Mouse (Mus musculus) right cerebral cortex, postnatal 14 days (tissue): ENCODE data around the gene Vtcn1.

ENCODE experiments used
- DNase-seq: peaks from one replicate; pipeline ENCODE4 v3.0.0; 2022

Gene Vtcn1

DNA sequence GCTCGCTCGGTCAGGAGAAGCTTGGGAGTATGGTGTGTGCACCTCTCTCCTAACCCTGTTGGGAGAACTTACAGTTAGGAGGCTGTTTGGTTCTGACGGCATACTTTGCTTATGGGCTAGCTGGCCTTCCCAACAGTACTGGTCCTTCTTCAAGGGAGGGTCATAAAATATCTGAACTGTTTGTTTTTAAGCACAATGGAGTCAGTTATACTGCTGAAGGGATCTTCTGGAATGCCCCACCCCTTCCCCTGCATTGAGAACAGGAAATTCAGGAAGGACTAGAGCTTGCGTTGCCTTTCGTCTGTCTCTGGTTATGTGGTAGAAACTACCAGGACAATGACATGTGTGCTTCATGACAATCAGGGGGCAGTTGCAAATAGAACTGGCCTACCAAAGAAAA, 31.9 kb downstream of the Vtcn1 start:
- no peak for DNase-seq

DNA sequence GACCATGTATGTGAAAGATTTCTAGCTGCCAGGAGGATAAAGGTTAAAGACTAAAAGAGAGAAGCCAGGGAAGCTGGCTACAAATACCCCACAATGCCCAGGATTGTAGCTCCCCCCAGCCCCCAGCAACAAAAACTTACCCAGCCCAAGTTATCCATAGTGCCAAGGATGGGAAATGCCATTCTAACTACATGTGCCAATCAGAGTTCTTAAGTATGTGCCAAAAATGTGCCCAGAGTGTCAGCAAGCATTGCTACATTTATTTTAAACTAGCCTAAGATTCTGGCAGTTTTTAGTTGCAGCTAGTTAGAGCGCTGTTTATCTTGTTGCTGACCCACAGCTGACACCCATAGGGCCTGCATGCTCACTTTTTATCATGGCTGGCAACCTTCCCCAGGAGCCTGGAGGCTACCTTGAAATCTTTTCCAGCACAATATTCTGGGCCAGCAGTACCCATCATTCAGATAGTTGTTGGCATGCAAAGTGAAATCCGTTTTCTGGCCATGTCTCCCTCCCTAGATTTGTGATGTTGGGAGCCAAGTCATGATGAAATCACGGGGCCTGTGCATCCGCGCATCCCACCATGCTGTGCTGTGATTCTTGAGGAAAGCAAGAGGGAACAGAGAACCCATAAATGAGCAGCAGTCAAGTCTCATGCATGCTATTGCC, 33.2 kb downstream of the Vtcn1 start:
- no peak for DNase-seq

DNA sequence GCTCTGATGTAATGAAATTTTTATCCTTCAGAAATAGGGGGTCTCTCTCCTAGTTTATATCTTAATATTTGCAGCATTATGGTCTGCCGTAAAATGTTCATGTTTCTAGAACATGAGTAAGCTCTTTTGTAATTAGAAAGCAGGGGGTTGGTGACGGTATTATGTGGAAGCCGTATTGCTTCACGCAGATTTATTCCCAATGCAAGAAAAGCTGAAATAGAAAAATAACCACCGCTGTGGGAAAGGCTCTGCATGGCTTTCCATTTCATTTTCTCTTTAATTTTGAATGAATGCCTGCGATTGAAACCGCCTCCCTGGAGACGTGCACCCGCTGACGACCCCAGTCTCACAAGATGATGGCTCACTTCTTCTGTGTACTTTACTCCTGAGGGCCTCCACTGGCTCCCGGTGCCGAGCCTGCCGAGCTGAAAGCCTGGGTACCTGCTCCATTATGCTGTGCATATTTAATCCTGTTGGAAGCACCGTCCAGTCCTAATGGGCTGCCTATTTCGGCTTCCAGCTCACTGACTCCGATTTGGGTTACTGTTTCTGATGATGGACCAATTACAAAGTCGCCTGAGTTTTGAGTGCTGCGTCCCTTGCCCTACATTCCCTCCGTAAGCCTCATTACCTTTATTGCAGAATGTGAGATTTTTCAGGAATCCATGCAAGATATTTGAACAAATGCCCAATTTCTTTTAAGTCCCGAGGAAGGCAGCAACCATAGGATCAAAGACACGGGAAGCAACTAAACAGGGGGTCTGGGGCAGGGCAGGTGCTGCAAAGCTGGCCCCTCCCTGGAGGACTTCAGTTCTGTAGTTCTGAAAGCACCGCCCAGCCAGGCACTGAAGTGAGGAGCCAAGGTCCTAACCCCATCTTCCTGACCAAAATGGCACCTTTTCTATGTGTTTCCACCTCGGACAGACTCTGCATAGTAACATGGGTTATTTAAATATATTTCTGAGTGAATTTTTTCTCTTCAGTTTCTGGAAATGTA, 36.3 kb downstream of the Vtcn1 start:
- DNase-seq, result no peak

DNA sequence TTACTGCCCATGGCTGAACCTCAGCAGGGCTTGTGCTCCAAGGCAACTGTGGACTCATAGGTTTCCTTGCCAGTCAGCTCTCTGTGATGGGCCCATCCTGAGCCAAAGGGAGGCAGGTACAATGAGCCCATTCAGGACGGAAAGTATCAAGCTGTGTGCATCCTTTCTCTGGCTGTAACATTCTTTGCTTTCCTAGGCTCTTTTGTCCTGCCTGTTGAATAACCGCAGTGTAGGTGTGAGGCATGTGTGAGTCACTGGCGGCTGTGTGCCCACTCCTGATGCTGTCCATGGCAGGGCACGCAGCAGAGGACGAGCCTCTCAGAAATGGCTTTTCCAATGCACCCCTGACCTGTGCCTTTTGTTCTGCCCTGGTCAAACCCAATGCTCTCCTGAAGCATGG, 41.7 kb downstream of the Vtcn1 start:
- DNase-seq, result no peak

DNA sequence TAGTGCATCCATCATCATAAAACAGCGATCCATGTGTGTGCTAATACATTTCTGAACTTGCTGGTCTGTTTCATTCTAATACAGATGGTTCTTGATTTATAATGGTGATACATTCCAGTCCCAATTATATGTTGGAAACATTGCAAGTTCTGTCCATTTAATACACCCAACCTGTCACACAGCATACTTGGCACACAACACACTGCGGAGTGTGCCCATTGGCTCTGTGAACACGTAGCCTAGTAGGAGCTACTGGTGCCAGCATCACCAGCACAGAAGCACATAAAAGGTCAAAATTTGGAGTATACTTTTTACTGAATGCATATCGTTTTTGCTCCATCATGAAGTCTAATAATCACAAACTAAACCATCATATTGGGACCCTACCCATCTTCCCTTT, 51.8 kb downstream of the Vtcn1 start:
- no peak for DNase-seq

DNA sequence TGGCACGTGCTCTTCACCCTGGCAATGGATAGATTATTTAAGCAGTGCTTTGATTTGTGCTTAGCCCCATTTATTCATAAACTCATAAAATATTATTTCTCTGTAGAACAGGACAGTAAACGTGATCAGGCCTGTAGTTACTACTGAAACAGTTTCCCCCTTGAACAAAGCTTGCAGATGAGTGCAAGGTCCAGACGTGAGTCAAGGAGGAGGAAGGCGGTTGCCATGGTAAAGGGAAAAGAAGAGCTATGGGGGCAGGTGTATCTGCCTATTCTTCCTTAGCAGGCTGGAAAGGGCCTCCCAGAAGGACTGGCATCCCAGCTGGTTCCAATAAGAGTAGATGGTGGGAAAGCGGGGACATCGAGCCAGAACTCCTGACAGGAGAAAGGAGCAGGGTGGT, 56.1 kb downstream of the Vtcn1 start:
- DNase-seq, result no peak

DNA sequence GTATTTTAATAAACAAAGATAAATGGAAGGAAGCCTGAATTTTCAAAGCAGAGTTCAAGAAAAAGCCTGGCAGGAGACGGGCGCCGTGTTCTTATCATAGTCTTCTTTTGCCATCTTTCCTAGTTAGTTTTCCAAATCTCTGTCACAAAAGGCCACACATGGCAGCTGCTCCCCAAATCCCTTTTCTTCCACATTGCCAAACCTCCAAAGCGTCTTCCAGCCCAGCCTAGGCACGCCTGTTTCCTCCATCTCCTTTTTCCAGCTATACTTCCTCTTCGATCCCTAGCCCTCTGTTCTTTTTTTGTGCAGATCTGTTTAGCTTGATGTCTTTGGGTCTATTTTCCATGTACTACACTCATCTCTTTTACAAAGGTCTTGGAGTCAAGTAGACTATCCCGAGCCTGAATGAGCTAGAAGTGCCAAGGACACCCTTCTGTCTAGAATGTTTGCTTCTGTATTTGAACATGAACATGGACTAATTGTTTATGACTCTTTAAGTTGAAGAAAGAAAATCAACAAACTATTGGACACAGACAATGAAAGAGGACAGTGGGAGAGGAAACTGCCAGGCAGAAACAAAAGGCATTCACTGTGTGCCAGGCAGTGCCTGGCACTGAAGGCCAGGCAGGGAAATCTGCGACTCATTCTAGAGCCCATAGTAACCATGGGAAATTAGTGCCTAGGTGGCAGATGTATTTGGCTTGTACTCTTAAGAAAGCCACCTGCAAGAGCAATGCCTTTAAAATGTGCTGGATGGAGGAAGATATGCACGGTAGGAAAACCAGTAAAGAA, 56.8 kb downstream of the Vtcn1 start:
- DNase-seq, result no peak

DNA sequence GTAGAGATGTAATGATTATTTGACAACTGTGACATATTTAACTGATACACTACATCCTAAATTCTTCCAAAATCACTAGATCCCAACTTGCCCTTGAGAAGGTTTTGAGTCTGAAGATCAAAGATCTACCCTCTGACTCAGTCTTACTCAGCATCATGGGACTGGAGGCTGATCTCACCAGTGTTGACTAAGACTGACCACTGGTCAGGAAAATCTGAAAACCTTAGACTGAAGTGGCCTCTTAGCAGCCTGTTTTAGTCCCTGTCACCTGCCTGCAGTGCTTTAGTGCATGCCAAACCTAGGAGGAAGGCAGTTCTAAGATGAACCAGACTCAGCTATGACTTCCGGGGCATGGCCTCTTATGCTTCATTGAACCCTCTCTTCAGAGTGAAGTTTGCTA, 64.0 kb downstream of the Vtcn1 start:
- no peak for DNase-seq

DNA sequence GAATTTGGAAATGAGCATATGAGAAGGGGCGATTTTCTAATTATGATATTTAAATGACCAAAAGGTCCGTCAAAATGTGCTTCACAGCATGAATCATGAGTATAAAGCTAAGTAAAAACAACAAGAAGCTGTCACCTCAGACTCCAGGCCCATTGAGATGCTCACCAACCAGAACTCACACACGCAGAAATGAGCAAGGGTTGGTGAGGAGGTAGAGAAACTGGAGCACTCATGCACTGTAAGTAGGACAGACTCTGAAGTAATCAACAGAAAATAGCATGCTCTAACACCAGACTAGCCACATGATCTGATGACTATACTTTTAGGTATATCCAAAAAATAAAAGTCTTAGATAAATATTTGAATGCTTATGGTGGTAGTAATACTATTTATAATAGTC, 65.1 kb downstream of the Vtcn1 start:
- no peak for DNase-seq

DNA sequence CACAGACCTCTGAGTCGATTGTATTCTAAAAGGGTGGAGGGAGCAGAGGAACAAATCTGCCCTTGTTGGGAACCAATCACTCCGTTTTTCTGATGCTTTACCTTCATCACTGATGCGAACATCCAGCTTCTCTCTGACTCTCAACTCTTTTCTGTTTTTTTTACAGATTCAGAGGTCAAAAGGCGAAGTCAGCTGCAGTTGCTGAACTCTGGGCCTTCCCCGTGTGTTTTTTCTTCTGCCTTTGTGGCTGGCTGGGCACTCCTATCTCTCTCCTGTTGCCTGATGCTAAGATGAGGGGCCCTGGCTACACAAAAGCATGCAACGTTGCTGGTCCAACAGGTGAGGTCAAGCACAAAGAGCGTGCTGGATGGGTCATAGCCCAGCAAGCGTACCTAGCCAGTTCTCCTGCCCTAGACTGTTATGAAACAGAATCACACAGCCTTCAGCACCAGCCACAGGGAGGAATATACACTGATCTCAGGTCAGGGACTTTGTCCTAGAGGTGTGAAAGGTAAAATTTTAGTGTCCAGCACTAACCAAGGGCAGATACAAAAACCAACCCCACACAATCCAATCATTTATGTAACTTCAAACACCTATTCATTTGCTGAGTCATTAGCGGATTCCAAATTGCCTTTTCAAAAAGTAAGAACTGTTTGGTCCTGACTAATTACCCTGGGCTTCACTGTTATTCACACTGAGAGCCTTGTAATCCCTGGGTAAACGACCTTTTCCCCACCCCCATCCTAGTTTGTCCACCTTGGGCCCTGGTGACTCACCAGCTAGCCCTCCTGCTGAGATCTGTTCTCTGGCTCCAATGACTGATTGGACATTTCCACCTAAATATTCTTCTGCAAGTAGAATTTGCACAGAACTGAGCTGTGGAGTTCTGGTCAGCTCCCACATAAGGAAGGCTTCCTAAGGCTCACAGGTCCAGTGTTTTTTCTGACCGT, 67.4 kb downstream of the Vtcn1 start:
- no peak for DNase-seq

DNA sequence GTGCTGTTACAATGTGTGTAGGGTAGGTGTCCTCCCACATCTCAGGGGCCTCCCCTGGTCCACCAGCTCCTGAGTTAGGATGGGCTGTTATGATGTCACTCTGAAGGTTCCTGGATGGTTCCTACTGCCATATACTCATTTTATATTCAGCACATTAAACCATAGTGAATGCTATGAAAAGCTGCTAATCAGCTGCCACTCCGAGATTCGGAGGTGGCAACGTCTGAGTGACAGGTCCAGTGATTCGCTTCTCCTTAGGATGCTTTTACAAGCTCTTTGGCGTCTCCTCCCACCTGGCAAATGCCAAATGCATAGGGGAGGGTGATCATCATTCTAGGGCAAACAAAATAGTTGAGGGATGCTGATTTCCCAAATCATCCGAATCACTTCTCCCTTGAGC, 70.2 kb downstream of the Vtcn1 start:
- DNase-seq, result no peak

DNA sequence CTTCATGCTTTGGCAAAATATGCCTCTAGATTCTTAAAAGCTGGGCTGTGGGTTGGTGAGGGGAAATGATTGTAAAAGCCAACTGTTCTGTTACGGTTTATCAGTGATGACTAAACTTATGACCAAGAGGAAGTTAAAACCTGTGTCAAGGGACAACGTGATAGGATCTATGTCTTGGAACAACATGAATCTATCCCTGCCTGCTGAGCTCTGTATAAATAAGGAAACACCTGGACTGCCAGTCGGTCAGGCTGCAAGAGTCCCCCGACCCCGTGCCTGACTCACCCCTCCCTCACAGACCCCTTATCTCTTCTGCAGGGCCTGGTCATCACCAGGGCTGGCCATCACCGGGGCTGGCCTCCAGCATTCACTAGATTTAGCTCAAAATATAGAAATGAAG, 80.9 kb downstream of the Vtcn1 start:
- DNase-seq, result no peak

DNA sequence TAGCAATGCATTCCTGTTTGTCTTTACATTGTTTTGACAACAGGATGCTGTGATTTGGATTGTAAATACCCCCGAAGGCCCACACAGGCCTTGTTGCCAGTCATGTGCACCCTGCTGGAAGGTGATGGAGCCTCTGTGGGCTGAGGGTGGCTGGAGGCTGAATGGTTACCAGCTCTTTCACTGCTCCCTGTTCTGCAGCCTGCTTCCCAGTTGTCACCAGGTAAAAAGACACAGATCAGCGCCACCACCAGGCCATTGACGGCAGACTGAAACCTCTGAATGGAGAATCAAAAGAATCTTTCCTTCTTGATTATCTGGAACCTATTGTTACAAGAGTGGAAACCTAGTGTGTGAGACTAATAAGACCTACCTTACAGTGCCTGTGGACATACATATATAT, 81.7 kb downstream of the Vtcn1 start:
- DNase-seq, result no peak

DNA sequence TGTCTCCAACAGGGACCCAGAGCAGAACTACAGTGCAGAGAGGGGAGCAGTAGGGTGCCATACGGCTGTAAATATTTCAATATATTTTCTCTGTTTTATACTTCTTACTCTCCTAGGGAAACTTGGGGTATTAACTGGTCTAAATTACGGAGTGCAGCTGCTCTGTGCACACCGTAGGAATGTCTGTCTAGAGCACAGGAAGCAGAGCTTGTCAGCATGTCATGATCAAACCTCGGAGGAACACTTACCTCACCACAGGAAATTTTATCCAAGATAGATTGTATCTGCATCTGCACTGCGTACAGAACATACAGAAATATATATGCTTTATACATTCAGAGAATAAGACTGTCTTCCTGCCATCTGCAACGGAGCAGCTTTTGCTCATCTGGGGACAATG, 83.3 kb downstream of the Vtcn1 start:
- DNase-seq, result no peak

DNA sequence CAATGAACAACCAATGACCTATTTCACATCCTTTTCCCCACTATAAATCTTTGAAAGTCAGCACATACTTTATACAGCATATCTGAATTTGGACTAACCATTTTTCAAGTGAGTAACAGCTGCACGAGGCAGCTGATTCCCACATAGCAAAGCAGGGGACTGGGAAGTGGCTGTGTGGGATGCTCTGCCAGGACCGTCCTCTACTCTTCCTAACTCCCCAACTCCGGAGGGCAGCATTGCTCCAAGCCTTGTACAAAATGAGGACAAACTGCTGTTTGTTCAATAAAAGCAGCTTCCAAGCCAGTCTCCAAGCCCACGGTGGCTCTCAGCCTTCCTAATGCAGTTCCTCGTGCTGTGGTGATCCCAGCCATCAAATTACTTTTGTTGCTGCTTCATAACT, 85.4 kb downstream of the Vtcn1 start:
- DNase-seq, result no peak

DNA sequence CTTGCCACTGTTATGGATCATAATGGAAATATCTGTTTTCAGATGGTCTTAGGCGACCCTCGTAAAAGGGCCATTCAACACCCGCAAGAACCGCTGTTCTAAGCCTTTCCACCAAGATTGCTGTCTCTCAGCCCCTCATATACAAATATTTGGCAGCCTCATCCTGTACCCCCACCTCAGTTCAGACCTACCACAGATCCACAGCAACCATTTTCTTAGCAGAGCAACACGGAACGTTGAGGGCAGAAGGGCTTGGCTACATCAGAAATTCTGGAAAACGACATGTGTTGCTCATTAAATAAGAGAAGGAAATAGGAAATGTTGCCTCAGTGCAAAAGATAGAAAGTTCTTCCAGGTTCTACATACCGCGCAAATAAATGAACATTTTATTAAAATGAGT, 85.8 kb downstream of the Vtcn1 start:
- no peak for DNase-seq

DNA sequence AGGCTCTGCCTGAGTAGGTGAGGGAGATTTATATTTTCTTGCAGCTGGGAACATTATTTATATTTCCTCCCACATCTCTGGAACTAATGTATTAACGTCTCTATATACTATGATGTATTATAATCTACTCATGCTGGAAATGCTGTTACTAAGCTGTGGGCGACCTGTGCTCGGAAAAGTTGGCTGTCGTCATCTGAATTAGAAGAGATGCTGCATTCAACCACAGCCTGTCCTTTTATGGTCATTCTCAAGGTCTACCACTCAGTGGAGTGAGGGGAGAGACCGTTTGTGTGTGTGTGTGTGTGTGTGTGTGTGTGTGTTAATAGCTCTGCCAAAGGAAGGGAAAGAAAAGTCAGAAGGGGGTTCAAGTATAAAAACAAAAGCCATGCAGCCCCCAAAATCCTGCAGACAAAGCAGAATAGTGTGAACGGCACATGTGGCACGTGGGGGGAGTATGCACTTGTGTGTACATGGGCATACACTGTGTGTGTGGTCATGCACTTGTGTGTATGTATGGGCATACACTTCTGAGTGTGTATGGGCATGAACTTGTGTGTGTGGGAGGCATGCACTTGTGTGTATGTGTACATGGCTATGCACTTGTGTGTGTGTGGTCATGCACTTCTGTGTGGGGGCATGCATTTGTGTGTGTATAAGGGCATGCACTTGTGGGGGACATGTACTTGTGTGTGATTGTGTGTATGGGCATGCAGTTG, 86.4 kb downstream of the Vtcn1 start:
- DNase-seq, result no peak

DNA sequence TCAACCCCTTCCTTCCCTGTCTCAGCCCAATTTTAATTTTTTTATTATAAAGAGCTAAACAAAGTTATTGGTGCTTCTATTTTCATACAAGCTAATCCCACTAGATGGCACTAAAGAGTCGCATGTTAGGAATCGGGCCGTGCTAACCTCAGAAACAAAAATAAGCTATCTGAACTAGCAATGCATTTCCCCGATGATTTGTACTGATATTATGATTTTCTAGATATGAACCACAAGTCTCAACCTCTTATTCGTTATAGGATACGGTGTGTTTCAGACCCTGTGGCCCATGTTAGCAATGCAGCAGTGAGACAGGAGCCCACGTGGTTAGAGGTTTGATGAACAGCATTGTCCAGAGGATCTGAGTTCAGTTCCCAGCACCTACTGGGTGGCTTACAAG, 91.6 kb downstream of the Vtcn1 start:
- DNase-seq, result no peak

DNA sequence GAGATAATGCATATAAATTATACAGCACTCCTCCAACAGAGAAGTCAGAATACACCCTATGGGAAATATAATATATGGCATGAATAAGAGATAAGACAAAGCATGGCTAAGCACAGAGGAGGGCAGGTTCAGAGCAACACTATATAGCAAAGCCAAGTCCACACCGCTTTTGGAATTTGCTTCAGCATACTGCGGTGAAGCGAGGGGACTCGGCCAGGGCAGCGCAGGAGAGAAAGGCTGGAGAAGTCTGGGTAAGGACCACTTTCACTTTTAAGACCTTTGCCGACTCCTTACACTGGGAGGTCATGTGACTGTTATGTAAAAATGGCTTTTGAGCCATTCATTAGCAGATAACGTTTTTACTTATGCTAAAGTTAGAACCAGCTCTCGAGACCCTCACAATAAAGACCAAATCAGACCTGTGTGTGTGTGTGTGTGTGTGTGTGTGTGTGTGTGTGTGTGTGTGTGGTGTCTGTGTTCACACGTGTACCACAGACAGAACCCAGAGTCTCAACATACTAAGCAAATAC, 95.4 kb downstream of the Vtcn1 start:
- no peak for DNase-seq

DNA sequence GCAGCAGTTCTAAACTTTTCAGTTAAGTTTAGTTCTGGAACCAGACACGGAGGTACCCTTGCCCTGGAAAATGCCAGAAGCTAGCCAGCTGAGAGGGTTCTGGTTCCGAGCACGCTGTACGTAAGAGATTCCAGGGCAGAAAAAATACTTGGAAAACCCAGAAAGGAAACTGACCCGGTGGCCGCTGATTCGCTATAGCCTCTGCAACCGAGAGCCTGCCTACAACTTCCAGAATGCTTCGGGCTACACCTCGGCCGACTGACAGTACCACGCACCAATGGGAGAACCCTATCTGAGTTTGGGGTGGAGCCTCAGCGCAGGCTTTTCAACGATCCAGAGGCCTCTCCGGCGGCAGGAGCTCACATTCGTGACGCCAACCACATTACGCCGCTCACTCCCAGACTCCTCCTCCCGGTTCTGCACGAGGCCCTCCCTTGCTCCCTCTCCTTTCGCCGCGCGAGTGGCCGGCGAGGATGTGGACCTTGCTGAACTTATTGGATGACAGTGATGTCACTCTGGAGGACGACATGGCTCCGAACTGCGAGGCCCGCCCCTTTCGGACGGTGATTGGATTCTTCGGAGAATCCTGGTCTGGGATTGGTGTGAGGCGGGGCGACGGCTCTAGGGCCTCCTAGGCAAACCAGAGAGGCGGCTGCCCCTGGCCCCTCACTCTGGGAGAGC, 96.7 kb downstream of the Vtcn1 start, which contains the start of gene Trim45:
TSS of gene Trim45 (plus strand) at position 378 of the 681 bp plus-strand sequence.
- DNase-seq, result peak; percentile 98
